Mouse (Mus musculus) B cell, adult 2 months (primary cell): ENCODE measurements around the gene Nup107.
"Not testable (repeated sequence)": the region's sequence is repeated elsewhere in the genome, so short reads cannot be mapped to it uniquely, and the experiment has no call there.

ENCODE experiments used
- DNase-seq, 2 experiments: peaks; one replicate each; pipeline ENCODE4 v3.0.0; 2022

Nup107 gene

DNA sequence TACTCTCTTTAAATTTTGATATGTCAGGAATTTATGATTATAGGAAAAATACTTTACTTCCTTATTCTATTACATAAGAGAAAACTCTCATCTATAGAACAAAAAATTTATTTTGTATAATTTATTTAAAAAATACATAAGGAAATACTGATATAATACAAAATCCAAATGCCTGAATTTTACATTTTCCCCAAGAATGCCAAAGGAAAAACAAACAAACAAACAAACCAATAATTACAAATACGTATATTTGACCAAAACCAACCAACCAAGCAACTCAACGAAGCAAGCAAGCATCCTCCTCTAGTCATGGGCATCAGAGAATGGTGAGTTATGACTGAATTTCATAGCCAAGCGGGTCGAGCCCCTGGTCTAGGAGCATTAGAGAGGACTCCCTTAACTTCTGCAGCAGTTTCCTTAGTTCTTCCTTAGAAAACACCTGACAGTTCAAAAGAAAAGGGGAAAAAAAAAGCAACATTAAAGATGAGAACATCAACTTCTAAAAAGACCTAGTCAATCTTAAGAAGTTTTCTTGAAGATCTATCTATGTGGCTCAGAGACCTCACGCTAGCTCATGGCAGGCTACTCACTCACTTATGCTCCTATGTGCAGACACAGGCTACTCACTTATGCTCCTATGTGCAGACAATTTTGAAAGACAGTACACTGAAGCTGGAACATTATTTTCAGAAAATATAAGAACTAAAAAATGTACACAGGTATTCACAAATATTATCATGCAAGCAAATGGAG, 41.8 kb downstream of the Nup107 start:
- no peak for DNase-seq

DNA sequence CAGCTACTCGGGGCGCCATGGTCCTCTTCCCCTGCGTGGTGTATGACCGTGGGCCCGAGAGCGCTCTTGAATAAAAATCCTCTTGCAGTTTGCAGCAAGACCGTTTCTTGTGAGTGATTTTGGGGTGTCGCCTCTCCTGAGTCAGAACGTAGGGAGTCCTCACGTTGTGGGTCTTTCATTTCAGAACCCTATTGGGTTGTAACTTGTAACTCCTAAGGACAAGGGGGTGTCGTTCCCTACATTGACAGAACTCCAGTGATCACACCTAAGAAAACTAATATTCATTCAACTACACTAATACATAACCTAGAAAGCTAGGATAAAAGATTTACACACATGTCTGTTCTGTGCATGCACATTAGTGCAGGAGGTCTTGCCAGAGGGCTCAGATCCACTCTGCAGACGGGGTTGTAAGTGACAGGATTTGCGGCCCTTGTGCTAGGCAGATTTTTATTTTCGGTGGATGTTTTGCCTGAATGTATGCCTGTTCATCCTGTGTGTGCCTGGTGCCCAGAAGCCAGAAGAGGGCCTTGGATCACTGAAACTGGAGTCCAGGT, 42.6 kb downstream of the Nup107 start:
- DNase-seq, result no peak

DNA sequence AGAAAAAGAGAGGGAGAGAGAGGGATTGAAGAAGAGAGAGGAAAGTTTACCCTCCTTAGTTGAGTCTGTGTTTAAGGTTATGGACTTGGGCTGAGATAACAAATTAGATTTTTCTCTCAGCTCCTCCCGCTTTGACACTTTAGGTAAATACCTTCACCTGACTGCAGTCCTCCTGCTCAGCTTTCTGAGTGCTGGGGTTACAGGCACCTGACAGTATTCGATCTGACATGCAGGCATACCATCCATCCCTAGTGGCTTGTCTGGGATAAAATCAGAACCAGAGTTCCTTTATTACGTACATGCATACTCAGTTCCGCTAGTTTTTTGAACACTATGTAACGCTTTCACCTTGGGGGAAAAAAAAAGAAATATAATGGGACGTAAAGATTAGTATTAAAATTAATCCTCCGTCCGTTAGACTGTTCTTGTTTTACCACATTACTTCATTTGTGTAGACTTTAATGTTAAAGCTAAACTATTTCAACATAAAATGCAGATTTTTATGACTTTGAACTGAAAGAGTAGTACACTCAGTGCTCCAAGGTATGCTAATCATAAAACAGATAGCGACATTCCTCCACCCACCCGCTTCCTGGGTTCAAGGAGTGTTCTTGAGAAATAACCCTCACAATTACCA, 43.3 kb downstream of the Nup107 start:
- DNase-seq, result no peak

DNA sequence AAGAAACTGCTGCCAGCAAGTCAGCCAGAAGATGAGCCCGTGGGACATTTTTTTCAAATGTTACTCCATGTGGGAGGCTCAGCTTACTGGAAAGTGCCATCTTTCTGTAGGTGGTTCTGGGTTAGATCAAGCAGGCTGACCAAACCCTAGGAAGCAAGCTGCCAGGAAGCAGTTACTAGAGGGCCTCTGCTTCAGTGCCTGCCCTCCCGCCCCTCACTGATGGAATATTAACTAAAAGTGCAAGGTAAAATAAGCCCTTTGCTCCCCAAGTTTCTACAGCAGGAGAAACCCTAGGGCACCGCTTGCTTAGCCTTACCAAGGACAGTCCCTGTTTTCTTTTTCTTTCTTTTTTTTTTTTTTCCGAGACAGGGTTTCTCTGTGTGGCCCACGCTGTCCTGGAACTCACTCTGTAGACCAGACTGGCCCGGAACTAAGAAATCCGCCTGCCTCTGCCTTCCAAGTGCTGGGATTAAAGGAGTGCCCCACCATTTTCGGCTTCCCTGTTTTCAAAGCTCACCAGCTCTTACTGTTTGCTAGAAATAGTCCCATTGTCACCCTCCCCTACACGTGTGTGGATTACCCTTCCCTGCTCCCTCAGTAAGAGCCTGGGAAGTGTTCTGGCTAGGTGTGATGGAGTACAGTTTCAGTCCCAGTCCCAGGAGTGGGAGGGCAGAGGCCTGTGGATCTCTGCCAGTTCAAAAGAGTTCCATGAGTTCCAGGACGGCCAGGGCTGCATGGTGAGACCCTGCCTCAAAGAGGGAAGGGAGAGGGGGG, 44.0 kb downstream of the Nup107 start:
- no peak for DNase-seq

DNA sequence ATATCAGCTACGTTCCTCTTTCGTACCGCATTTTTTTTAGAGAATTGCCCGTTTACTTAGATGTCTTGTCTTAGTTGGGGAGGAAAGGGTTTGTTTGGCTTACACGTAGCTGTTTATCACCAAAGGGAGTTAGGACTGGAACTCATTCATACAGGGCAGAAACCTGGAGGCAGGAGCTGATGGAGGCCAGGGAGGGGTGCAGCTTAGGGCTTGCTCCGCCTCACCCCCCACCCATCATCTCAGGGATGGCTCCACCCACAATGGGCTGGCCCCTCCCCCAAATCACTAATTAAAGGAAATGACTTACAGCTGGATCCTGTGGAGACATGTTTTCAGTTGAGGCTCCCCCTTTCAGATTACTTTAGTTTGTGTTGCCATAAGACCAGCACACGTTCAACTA, 44.8 kb downstream of the Nup107 start:
- DNase-seq, result peak; percentile 57 to 59

DNA sequence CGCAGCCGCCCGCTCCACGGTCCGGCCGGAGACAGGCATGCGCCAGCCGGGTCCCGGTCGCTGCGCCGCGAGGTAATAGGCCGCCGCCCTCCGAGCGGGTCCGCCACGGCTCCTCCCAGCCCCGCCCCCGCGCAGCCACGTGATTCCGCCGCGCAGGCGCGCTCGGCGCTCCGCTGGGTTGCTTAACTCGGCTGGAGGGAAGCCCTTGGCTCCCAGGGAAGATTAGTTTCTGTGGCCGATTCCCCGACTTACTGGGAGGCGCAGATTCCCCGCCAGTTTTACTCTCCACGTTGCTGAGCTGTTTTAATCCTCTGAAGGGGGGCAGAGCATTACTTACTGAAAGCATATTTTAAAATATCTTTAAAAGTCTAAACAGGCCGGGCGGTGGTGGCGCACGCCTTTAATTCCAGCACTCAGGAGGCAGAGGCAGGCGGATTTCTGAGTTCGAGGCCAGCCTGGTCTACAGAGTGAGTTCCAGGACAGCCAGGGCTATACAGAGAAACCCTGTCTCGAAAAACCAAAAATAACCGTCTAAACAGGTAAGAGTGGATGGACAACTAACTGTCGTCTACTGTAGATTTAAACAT, 46.1 kb downstream of the Nup107 start, which contains the start of gene Slc35e3:
Gene Slc35e3, minus strand, starts transcription at position 69 of the 587 bp plus-strand sequence.
- peak; percentile 99 for DNase-seq

DNA sequence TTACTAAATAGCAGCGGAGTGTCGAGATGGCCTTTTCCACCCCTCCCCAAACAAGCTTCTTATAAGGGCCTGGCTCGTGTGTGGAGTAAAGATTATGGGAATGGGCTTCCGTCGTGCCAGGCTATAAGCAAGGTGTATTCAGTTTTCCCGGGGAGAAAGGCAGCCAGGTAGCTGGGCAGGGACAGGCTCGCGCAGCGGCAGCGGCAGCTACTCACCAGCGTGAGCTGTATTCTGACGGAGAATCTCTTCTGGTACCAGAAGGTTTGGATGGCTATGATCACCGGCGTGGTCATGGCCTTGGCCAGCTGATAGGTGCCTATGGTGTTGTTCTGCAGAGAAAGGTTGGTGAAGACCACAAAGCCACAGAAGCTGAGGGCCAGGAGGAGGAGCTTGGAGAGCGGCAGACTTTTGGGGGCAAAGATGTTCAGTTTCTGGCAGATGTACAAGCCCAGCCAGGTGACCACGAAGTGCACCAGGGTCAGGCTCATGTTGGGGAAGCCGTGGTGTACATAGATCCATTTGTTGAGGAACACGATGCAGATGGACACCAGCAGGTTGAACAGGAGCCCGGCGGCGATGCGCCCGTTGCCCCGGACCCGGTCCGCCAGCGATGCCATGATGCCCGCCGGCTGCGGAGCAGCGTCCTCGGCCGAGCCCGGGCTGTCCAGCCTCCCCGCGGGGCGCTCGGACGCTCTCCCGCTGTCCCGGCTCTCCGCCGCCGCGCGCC, 46.8 kb downstream of the Nup107 start:
- peak; percentile 19 to 25 for DNase-seq

DNA sequence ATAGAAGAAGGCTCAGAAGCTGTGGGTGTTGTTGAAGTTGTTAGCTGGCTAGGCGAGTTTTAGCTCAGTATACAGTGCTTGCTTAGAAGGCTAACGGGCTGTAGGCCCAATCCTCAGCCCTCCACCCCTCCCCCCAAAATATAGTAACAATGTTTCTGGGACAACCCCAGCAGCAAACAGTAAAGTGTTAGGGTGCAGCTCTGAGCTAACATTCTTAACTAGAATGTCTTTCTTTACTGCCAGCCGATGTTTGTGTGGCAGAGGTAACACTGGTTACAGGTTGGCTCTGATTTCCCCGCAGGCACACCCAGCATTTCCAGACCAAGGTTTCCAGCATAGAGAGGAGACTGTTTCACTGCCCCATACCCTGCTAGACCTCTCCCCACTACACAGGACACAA, 48.6 kb downstream of the Nup107 start:
- no peak for DNase-seq

DNA sequence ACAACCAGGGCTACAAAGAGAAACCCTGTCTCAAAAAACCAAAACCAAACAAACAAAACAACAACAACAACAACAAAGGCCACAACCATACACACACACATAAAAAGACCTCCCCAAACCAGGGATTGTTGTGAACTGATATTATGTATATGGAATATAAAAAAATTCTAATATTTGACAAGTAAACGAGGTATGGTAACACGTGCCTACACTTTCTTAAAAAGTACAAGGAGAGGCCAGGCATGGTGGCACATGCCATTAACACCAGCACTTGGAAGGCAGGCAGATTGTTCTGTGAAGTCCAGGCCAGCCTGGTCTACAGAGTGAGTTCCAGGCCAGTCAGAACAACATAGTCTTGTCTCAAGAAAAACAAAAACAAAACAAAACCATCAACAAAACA, 49.3 kb downstream of the Nup107 start:
- DNase-seq, result no peak

DNA sequence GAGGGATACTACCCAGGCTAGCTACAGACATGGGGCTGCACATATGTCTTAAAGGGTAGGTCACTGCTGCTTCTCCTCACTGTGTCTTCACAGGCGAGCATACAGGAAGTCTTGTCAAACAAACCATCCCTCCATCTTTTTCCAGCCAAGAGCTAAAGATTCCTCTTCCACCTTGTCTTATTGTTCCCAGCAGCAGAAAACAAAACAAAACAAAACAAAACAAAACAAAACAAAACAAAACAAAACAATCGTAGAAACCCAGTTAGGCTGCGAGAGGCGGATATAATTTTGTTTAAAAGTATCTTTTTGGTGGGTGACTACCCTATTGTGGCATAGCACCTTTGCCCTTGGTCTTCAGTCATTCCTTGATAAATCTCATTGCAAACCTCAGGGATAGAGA, 49.9 kb downstream of the Nup107 start:
- no peak for DNase-seq

DNA sequence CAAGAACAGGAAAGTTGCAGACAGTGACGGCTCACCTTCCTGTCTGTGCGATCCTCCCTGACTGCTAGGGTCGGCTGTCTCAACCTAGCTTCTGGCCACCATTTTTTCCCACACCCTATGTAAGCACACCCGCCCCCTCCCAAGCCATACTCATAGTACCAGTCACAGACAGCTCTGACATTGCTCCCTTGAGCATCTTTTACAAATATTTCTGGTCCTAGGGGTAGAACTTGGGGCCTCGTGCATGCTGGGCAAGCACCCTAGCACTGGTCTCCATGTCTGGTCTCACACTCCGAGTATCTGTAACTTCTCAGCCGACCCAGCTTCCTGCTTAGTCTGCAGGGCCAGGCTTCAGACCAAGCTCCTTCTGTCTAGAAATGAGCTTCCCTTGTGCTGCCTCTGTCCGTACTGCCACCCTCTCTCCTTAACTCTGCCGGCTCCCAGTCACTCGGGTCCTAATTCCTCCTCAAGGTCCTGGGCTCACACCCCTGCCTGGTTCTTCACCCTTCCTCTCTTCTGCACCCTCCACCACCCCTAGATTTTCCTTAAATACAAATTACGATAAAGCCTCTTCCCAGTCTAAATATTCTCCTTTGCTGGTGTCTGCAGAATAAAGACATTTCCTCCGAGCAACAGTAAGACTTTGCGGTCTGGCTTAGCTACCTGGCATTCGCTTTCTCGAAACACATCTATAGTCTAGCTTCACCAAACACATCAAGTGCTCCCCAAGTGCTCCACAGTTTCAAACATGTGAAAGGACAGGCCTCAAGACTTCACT, 50.6 kb downstream of the Nup107 start:
- no peak for DNase-seq

DNA sequence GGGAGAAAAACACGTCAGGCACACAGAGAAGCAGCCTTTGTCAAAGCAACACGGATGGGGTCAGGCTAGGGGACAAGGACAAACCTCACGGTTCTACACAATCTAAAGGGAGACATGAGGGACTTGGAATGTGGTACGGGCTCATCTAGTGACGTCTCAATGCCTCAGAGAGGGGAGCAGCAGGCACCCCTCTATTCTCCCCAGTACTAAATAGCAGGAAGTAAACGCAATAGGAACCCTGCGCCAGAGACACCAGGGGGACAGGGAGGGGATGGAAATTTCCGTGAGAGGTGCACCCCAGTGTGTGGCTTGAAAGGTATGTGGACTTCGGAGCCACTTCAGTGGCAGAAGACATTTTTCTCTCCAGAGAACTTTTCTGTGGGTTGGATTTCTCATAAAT, 51.6 kb downstream of the Nup107 start:
- no peak for DNase-seq

DNA sequence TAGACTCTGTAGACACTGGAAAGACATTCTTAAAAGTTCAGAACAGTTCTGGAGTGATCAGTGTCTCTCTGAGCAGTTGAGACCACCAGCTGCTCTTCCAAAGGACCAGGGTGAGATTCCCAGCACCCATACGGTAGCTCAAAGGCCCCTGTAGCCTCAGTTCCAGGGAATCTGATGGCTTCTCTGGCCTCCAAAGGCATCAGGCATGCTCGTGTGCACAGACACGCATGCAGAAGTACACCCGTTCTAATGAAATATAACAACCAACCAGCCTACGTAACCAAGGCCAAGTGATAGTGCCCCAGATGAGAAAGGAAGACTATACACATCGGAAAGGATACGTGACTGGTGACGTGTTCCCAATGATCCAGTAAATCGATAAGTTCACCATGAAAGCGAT, 52.3 kb downstream of the Nup107 start:
- no peak for DNase-seq

DNA sequence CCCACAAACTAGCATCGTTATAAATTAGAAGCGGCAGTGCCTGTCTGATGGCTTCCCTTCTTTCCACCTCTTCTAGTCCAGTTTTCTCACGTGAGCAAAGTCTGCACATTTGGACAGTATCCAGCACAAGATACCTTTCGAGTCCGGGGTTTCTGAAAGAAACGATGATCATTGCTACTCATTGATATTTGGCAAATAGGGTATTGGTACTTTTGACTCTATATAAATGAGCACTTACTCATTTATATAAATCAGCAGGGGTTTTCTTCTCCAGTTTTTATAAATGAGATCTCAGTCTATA, 52.9 kb downstream of the Nup107 start:
- DNase-seq, result no peak

DNA sequence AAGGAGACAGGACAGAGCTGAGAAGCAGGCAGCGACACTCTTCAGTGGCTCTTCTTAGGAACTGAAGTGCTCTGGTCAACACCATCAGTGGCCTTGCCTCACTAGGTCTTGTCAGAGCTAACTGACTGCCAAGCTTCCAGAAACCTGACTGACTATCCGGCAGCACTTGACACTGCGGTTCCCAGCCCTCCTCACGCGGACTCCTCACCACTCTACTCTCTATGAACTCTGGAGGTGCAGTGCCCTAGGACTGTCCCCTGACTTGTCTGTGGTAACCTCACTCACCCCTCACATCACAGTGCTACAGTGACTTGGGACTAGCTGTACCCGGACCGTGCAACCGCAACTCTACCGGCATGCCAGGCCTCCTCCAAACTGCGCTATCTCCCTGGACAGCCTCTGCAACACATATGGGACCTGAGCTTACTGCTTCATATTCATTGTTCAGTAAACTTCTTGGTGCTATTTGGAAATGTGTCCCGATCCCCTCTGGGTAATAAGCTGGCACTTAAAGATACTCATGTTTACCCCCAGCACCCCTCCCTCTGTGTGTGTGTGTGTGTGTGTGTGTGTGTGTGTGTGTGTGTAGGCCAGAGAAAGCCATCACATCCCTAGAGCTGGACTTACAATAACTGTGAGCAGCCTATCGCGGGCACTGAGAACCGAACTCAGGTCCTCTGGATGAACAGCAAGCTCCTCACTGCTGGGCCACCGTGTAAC, 53.4 kb downstream of the Nup107 start:
- DNase-seq, result no peak

DNA sequence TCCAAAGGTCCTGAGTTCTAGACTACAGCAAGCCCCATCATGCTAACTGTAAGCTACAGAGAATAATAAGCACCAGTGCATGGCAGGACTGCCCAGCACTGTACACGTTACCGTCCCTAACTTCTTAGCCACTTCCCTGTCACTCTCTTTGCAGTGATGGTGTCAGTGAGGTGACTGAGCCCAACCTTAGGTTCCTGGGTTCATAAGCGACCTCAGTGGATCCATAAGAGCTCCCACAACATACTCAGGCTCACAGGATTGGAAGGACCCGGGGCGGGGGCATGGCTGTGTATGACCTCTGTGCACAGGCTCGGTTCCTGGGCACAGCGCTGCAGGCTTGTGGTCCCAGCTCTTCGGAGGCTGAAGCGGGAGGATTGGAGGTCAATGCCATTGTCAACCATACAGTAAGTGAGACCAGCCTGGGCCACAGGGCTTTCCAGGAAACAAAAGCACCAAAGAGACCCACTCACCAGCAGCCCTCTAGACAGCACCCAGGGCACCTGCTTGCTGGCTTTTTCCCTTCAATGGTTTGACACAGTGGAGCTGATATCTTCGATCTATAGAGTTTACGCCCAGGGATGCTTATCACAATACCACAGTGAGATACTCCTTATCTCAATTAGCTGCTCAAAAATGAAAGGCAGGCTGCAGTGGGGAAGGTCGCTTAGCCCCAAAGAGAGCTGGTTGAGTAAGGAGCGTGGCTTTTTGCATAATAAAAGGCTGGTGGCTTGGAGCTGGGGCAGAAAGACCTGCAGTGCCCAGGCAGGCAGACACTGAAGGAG, 54.2 kb downstream of the Nup107 start:
- DNase-seq, result no peak

DNA sequence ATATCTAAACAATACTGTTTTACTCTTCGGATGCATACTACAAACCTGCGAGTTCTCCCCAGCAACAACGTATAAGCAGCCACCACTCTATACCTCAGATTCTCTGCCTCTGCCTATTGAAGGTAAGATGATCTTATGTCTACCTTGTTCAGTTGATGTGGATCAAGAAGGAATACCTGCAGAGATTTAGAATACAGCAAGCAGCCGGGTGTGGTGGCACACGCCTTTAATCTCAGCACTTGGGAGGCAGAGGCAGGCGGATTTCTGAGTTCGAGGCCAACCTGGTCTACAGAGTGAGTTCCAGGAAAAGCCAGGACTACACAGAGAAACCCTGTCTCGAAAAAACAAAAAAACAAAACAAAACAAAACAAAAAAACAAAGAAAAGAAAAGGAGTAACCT, 55.0 kb downstream of the Nup107 start:
- DNase-seq, result not testable (repeated sequence)

DNA sequence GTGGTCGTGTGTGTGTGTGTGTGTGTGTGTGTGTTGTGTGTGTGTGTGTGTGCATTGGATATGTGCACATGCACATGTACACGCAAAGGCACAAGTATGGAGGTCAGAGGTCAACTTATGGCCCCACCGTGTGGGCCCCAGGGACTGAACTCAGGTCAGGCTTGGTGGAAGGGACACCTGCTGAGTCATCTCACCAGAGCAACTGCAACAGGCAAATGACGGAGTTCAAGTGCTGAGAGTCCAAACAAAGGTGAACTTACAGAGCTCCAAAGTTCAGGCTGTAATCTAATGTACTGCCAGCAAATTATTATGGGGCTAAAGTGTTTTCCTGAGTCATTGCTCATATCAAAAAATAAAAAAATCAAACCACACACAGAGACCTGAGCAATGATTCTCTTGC, 55.4 kb downstream of the Nup107 start:
- DNase-seq, result no peak

DNA sequence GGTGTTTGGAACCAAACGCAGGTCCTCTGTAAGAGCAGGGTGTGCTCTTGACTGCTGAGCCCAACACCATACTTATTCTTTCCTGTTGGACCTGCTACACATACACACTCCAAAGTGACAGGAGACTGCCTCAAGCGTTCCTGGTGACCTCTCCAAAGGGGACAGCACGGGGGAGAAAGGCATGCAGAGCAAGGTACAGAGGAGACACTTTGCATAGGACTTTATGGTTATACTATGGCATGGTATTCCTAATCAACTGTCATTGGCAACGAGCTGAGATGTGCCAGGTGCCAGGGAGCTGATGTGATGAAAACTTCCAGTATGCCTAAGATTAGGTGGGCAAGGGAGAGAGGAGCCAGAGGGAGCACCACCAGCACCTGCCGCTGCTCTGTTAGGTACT, 55.9 kb downstream of the Nup107 start:
- DNase-seq, result no peak

DNA sequence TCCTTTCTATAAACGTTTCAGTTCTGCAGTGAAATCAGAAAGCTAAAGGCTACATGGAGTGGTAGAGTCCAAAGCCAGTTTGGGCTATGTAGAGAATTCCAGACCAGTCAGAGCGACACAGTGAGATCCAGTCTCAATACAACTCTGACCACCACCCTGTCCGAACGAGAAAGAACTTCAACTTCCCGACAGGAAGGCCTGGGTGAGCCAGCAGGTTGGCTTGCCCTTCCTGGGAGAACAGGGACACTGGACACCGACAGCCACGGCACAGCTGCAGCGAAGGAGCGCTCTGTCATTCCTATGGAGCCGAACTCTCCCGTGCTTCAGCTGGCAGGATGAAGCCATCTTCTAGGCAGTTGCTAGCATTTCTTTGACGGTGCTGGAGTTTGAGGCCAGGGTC, 57.1 kb downstream of the Nup107 start:
- DNase-seq, result not testable (repeated sequence)
